Mouse (Mus musculus): ENCODE measurements around the gene Ralb.

- TF ChIP-seq POLR2A (IDR thresholded peaks at IDR 0.05; ENCODE audit: borderline replicate concordance, extremely low read depth, insufficient read depth, insufficient read length, poor library complexity, severe bottlenecking): no peak
- no peak for TF ChIP-seq CTCF (IDR thresholded peaks at IDR 0.05; ENCODE audit: borderline replicate concordance, extremely low read depth, insufficient read depth, insufficient read length)
Measured at GRCm38 (mm10) chr1:119485825-119486224, 18.8 kb downstream of the Ralb start.
